ENCODE assay signal across 13 mouse cellular contexts in genomic region chr3:32658821-32659220, GRCm38 (mm10). TPM values are rescaled to one million over a fixed set of nuclear protein-coding genes. Genes with fewer than 3 reads are reported as not detected.
DNase-seq lines count a peak whose midpoint lies in the region; ATAC-seq and TF ChIP-seq lines count a peak whose summit lies in the region.
"Had no signal": no experiment of that assay in that cellular context is flagged by ENCODE, and none has a peak within 500 bp of the region (broad histone marks: within the 10 kb centered on the region; RNA-seq: fewer than 3 reads in every experiment).

No protein-coding gene starts in this region.

- peaks cover 12% of the 10 kb centered on the region for H3K4me1 ChIP-seq in heart, embryonic 15.5 days (replicated peaks)
- H3K4me1 ChIP-seq in liver, embryonic 15.5 days (replicated peaks), result peaks cover 9% of the 10 kb centered on the region; the same call in 1 of the 2 replicates
- no peaks in the 10 kb centered on the region for H3K4me1 ChIP-seq in hindbrain, postnatal 0 days (ENCODE audit: insufficient read depth, low read length)
- H3K4me1 ChIP-seq: midbrain, embryonic 15.5 days had no signal

- peak; percentile 24 for DNase-seq in gastrocnemius, adult 2 months
- no peak for DNase-seq in gastrocnemius, postnatal 14 days
- DNase-seq in ES-CJ7 (ENCODE audit: low read depth, low spot score), result peak; percentile 6
- DNase-seq in left cerebral cortex, adult 11 months (ENCODE audit: low spot score), result no peak
- DNase-seq in hindbrain, postnatal 0 days (ENCODE audit: low spot score), result no peak
- no peak for DNase-seq in thymus, postnatal 4 days
- DNase-seq: kidney, postnatal 36 days had no signal

- no peak for TF ChIP-seq CTCF in gastrocnemius, adult 2 months (IDR thresholded peaks at IDR 0.05)
- TF ChIP-seq CTCF in hindbrain, postnatal 0 days (IDR thresholded peaks at IDR 0.05; ENCODE audit: low read depth), result no peak

- 23% methylated on average over 16 of the region's 16 CpGs for WGBS in heart, embryonic 15.5 days
- WGBS in liver, embryonic 15.5 days (ENCODE audit: insufficient replicate concordance), result 37% methylated on average over 16 of the region's 16 CpGs
- 85% methylated on average over 16 of the region's 16 CpGs for WGBS in hindbrain, postnatal 0 days

- H3K9me3 ChIP-seq in heart, embryonic 15.5 days (replicated peaks), result no peaks in the 10 kb centered on the region
- no peaks in the 10 kb centered on the region for H3K9me3 ChIP-seq in liver, embryonic 15.5 days (replicated peaks)
- no peaks in the 10 kb centered on the region for H3K9me3 ChIP-seq in hindbrain, postnatal 0 days (ENCODE audit: low read length)
- H3K9me3 ChIP-seq: embryonic facial prominence, embryonic 10.5 days; hindbrain, embryonic 10.5 days; midbrain, embryonic 15.5 days had no signal

- peak overlapping the region; percentile 68 for H3K4me2 ChIP-seq in heart, embryonic 15.5 days
- H3K4me2 ChIP-seq in liver, embryonic 15.5 days, result peak overlapping the region; percentile 48
- H3K4me2 ChIP-seq in hindbrain, postnatal 0 days (ENCODE audit: low read depth, low read length), result no peak overlapping the region
- H3K4me2 ChIP-seq: midbrain, embryonic 15.5 days had no signal

- no peaks in the 10 kb centered on the region for H3K27me3 ChIP-seq in heart, embryonic 15.5 days
- no peaks in the 10 kb centered on the region for H3K27me3 ChIP-seq in liver, embryonic 15.5 days
- H3K27me3 ChIP-seq in hindbrain, postnatal 0 days (ENCODE audit: insufficient read depth, low read length), result no peaks in the 10 kb centered on the region
- H3K27me3 ChIP-seq: midbrain, embryonic 15.5 days had no signal

- no peaks in the 10 kb centered on the region for H3K36me3 ChIP-seq in heart, embryonic 15.5 days
- no peaks in the 10 kb centered on the region for H3K36me3 ChIP-seq in liver, embryonic 15.5 days (replicated peaks)
- H3K36me3 ChIP-seq in hindbrain, postnatal 0 days (ENCODE audit: insufficient read depth, low read length), result no peaks in the 10 kb centered on the region
- H3K36me3 ChIP-seq: embryonic facial prominence, embryonic 10.5 days; hindbrain, embryonic 10.5 days; midbrain, embryonic 15.5 days had no signal

- H3K27ac ChIP-seq in gastrocnemius, adult 2 months, result peak overlapping the region; percentile 64
- H3K27ac ChIP-seq in heart, embryonic 15.5 days, result peak overlapping the region; percentile 41
- H3K27ac ChIP-seq in liver, embryonic 15.5 days (replicated peaks), result no peak overlapping the region
- no peak overlapping the region for H3K27ac ChIP-seq in hindbrain, postnatal 0 days
- H3K27ac ChIP-seq: embryonic facial prominence, embryonic 10.5 days; hindbrain, embryonic 10.5 days; midbrain, embryonic 15.5 days had no signal

- ATAC-seq in heart, embryonic 15.5 days (replicated peaks; ENCODE audit: insufficient number of reproducible peaks, insufficient read depth, low FRiP score, low read depth), result no peak
- no peak for ATAC-seq in liver, embryonic 15.5 days (ENCODE audit: insufficient read depth)
- ATAC-seq in hindbrain, postnatal 0 days, result no peak
- ATAC-seq: forebrain, embryonic 14.5 days; midbrain, embryonic 15.5 days had no signal

- peak overlapping the region; percentile 38; the same call in 1 of the 2 replicates for H3K9ac ChIP-seq in heart, embryonic 15.5 days
- H3K9ac ChIP-seq in liver, embryonic 15.5 days, result no peak overlapping the region
- no peak overlapping the region for H3K9ac ChIP-seq in hindbrain, postnatal 0 days (replicated peaks; ENCODE audit: low read length)
- H3K9ac ChIP-seq: midbrain, embryonic 15.5 days had no signal

- H3K4me3 ChIP-seq in gastrocnemius, adult 2 months, result peak overlapping the region; percentile 57
- peak overlapping the region; percentile 49 for H3K4me3 ChIP-seq in heart, embryonic 15.5 days
- peak overlapping the region; percentile 14; the same call in 1 of the 2 replicates for H3K4me3 ChIP-seq in liver, embryonic 15.5 days (replicated peaks)
- H3K4me3 ChIP-seq in hindbrain, postnatal 0 days (ENCODE audit: low read length), result no peak overlapping the region
- H3K4me3 ChIP-seq: embryonic facial prominence, embryonic 10.5 days; hindbrain, embryonic 10.5 days; midbrain, embryonic 15.5 days had no signal

- intact Hi-C loops in gastrocnemius, adult 2 months (cut with DNase I), result no loop called here
- intact Hi-C loops in gastrocnemius, postnatal 14 days (cut with DNase I; ENCODE audit: low total_unique reads), result no loop called here

RNA-seq across cellular contexts. Expression of gene Gnb4, which starts 42.4 kb away (rescaled TPM):
- total RNA-seq in gastrocnemius, adult 2 months (2021), result 1 to 10 TPM; 4.3 to 7.2 TPM
- total RNA-seq in gastrocnemius, postnatal 14 days (2021), result 10 to 100 TPM; 14.8 to 18.8 TPM
- polyA plus RNA-seq in heart, embryonic 15.5 days (2015; fragmentation: Nextera tagmentation; extraction: Ambion mirVana), result 56.5 and 62.2 TPM in 2 replicates
- 7.7 and 8.1 TPM in 2 replicates for polyA plus RNA-seq in liver, embryonic 15.5 days (2015; fragmentation: Nextera tagmentation; extraction: Ambion mirVana)
- 124 and 138 TPM in 2 replicates for total RNA-seq in hindbrain, postnatal 0 days (2014; rRNA removed)
- 123 and 124 TPM in 2 replicates for polyA plus RNA-seq in hindbrain, postnatal 0 days (2015; fragmentation: Nextera tagmentation; extraction: Ambion mirVana)

RNA-seq across cellular contexts. Expression of gene Actl6a, which starts 47.3 kb away (rescaled TPM):
- 10 to 100 TPM; 13.1 to 16.0 TPM for total RNA-seq in gastrocnemius, adult 2 months (2021)
- 10 to 100 TPM; 19.6 to 20.2 TPM for total RNA-seq in gastrocnemius, postnatal 14 days (2021)
- 75.9 and 90.3 TPM in 2 replicates for polyA plus RNA-seq in heart, embryonic 15.5 days (2015; fragmentation: Nextera tagmentation; extraction: Ambion mirVana)
- 75.5 and 78.2 TPM in 2 replicates for polyA plus RNA-seq in liver, embryonic 15.5 days (2015; fragmentation: Nextera tagmentation; extraction: Ambion mirVana)
- total RNA-seq in hindbrain, postnatal 0 days (2014; rRNA removed), result 42.2 and 50.1 TPM in 2 replicates
- 52.9 and 55.4 TPM in 2 replicates for polyA plus RNA-seq in hindbrain, postnatal 0 days (2015; fragmentation: Nextera tagmentation; extraction: Ambion mirVana)

Comparison
In these comparisons a context has a peak if more than half of its experiments do, and no peak if none do; other contexts are left out.
1. DNase-seq: peak in gastrocnemius, adult 2 months (single experiment) and ES-CJ7 (single experiment); none in gastrocnemius, postnatal 14 days (single experiment), left cerebral cortex, adult 11 months (single experiment), hindbrain, postnatal 0 days (single experiment) and thymus, postnatal 4 days (single experiment).
2. H3K27ac ChIP-seq: peak in gastrocnemius, adult 2 months (single experiment) and heart, embryonic 15.5 days (single experiment); none in liver, embryonic 15.5 days (single experiment) and hindbrain, postnatal 0 days (single experiment).